Mouse (Mus musculus) neural tube, embryonic 13.5 days (tissue): Measurements from ENCODE around the gene Ppp2r5b. TPM values are rescaled to one million over a fixed set of nuclear protein-coding genes. Genes with fewer than 3 reads are reported as not detected.

ENCODE experiments used
- microRNA counts: library from miRNA; unstranded; fragments of <30 nt; microRNA quantifications from one replicate; lab custom pipeline; 2016
- microRNA-seq: library from miRNA; unstranded; fragments of <30 nt; microRNA quantifications from one replicate; pipeline ENCODE4, GENCODE M21; 2016
- polyA plus RNA-seq: library from polyadenylated mRNA; unstranded; fragments of >200 nt; fragmentation: Nextera tagmentation; extraction: Ambion mirVana; gene quantifications from 2 replicates; pipeline ENCODE4 v1.2.1, GENCODE M21; 2015

Gene Ppp2r5b
- polyA plus RNA-seq, 1 experiment from 2014 or later, result 111 TPM

MicroRNAs within 50 kb of the gene (microRNA counts, 519-probe panel; counts per million panel counts)
- 2,519 counts per million, percentile 25 among the panel's probes with 10 or more counts for microRNA mmu-miR-192 (lab: Ali Mortazavi, UCI)

Small RNA genes within 50 kb of the gene (microRNA-seq; reads per million reads assigned to microRNA genes)
- 64.0 reads per million, percentile 49 among the genes with 10 or more reads in this experiment for gene Mir192
- gene Mir194-2, result 47.7 reads per million, percentile 46 among the genes with 10 or more reads in this experiment

Other genes starting within 250 kb of the Ppp2r5b start
- not detected in 2 replicates for gene Slc22a20, start 249.7 kb downstream of the Ppp2r5b start, polyA plus RNA-seq
- gene Capn1, start 220.0 kb downstream of the Ppp2r5b start, polyA plus RNA-seq, result 6.9 and 7.5 TPM in 2 replicates
- 36.2 and 37.0 TPM in 2 replicates for gene Syvn1, start 189.3 kb downstream of the Ppp2r5b start, polyA plus RNA-seq
- 65.5 and 68.2 TPM in 2 replicates for gene Mrpl49, start 178.1 kb downstream of the Ppp2r5b start, polyA plus RNA-seq
- 578 and 624 TPM in 2 replicates for gene Fau, start 178.0 kb downstream of the Ppp2r5b start, polyA plus RNA-seq
- 28.1 and 33.7 TPM in 2 replicates for gene Znhit2, start 174.7 kb downstream of the Ppp2r5b start, polyA plus RNA-seq
- gene Tm7sf2, start 167.5 kb downstream of the Ppp2r5b start, polyA plus RNA-seq, result 48.4 and 49.6 TPM in 2 replicates
- 74.2 and 74.5 TPM in 2 replicates for gene Vps51, start 158.6 kb downstream of the Ppp2r5b start, polyA plus RNA-seq
- gene Tmem262, start 155.8 kb downstream of the Ppp2r5b start, polyA plus RNA-seq, result not detected in 2 replicates
- gene Gm28374, start 153.6 kb downstream of the Ppp2r5b start, polyA plus RNA-seq, result 1.7 and 1.9 TPM in 2 replicates
- gene Zfpl1, start 150.9 kb downstream of the Ppp2r5b start, polyA plus RNA-seq, result 73.2 and 85.7 TPM in 2 replicates
- gene Cdca5, start 150.9 kb downstream of the Ppp2r5b start, polyA plus RNA-seq, result 6.4 and 7.3 TPM in 2 replicates
- not detected in 2 replicates for gene AC131692.1, start 141.5 kb downstream of the Ppp2r5b start, polyA plus RNA-seq
- gene Naaladl1, start 130.1 kb downstream of the Ppp2r5b start, polyA plus RNA-seq, result 0.23 and 0.32 TPM in 2 replicates
- 44.7 and 46.9 TPM in 2 replicates for gene Sac3d1, start 117.2 kb downstream of the Ppp2r5b start, polyA plus RNA-seq
- gene Snx15, start 107.6 kb downstream of the Ppp2r5b start, polyA plus RNA-seq, result 51.6 and 56.8 TPM in 2 replicates
- gene Batf2, start 94.9 kb downstream of the Ppp2r5b start, polyA plus RNA-seq, result not detected in 2 replicates
- gene Arl2, start 94.3 kb downstream of the Ppp2r5b start, polyA plus RNA-seq, result 111 and 126 TPM in 2 replicates
- not detected in 2 replicates for gene Majin, start 51.5 kb downstream of the Ppp2r5b start, polyA plus RNA-seq
- 0.72 TPM in 1 of 2 replicates, not detected in the other for gene Gpha2, start 9.5 kb downstream of the Ppp2r5b start, polyA plus RNA-seq
- 11.6 and 11.8 TPM in 2 replicates for gene Atg2a, start 5.8 kb upstream of the Ppp2r5b start, polyA plus RNA-seq
- 85.5 and 101 TPM in 2 replicates for gene Ehd1, start 40.9 kb upstream of the Ppp2r5b start, polyA plus RNA-seq
- 0.26 and 0.57 TPM in 2 replicates for gene Cdc42bpg, start 70.6 kb upstream of the Ppp2r5b start, polyA plus RNA-seq
- gene Men1, start 99.1 kb upstream of the Ppp2r5b start, polyA plus RNA-seq, result 71.5 and 73.9 TPM in 2 replicates
- gene Map4k2, start 105.3 kb upstream of the Ppp2r5b start, polyA plus RNA-seq, result 13.5 and 17.0 TPM in 2 replicates
- 107 and 119 TPM in 2 replicates for gene Sf1, start 127.8 kb upstream of the Ppp2r5b start, polyA plus RNA-seq
- 5.7 and 6.3 TPM in 2 replicates for gene Pygm, start 148.5 kb upstream of the Ppp2r5b start, polyA plus RNA-seq
- 44.1 and 49.9 TPM in 2 replicates for gene Rasgrp2, start 163.5 kb upstream of the Ppp2r5b start, polyA plus RNA-seq
- gene Nrxn2, start 182.9 kb upstream of the Ppp2r5b start, polyA plus RNA-seq, result 24.0 and 28.9 TPM in 2 replicates